Mouse (Mus musculus) midbrain, embryonic 14.5 days (tissue): ENCODE results near the gene Fth1. TPM values are rescaled to one million over a fixed set of nuclear protein-coding genes. Genes with fewer than 3 reads are reported as not detected.

Experiments
- ATAC-seq: fragments of 200-750 bp; cut with Nextera tagmentation; 2 replicates; pipeline ENCODE4 v1.8.0; 2017; ENCODE audit warnings: moderate number of reproducible peaks, moderate library complexity; ENCODE audit not compliant: low FRiP score, low TSS enrichment
- DNase-seq: peaks from one replicate; pipeline ENCODE4 v3.0.0-alpha.2; 2015
- H3K27ac ChIP-seq: fragments of 300-500 bp; sonication (generic); replicated peaks from 2 replicates; pipeline ENCODE4 v1.5.1; 2014; ENCODE audit warnings: mild to moderate bottlenecking, low read depth, low read length, moderate library complexity
- H3K27me3 ChIP-seq: fragments of 300-500 bp; sonication (generic); 2 replicates; pipeline ENCODE4 v1.6.1; 2014; ENCODE audit warnings: low read length, control low read depth, mixed read lengths; ENCODE audit not compliant: control insufficient read depth, insufficient read depth
- H3K36me3 ChIP-seq: fragments of 300-500 bp; sonication (generic); 2 replicates; pipeline ENCODE4 v1.6.1; 2014; ENCODE audit warnings: low read length, control low read depth; ENCODE audit not compliant: control insufficient read depth, insufficient read depth
- H3K4me1 ChIP-seq: fragments of 300-500 bp; sonication (generic); 2 replicates; pipeline ENCODE4 v1.6.1; 2014; ENCODE audit warnings: mild to moderate bottlenecking, antibody characterized with exemption, low read length, control low read depth; ENCODE audit not compliant: control insufficient read depth, insufficient read depth
- H3K4me2 ChIP-seq: fragments of 300-500 bp; sonication (generic); 2 replicates; pipeline ENCODE4 v1.6.1; 2014; ENCODE audit warnings: mild to moderate bottlenecking, low read length, moderate library complexity
- H3K4me3 ChIP-seq: fragments of 300-500 bp; sonication (generic); replicated peaks from 2 replicates; pipeline ENCODE4 v1.5.1; 2014; ENCODE audit warnings: low read depth, low read length
- H3K9ac ChIP-seq: fragments of 300-500 bp; sonication (generic); replicated peaks from 2 replicates; pipeline ENCODE4 v1.6.1; 2014; ENCODE audit warnings: mild to moderate bottlenecking, low read length, moderate library complexity
- H3K9me3 ChIP-seq: fragments of 300-500 bp; sonication (generic); 2 replicates; pipeline ENCODE4 v1.6.1; 2016; ENCODE audit warnings: low read length, control low read depth, mixed read lengths; ENCODE audit not compliant: control insufficient read depth
- WGBS: fragments of 180-500 bp; shearing (Covaris S2); extraction: QIAGEN DNeasy Blood & Tissue Kit; methylation state at CpG from one replicate; pipeline ENCODE4 v1.1.7; 2014; 5-methylcytosine and 5-hydroxymethylcytosine counted together
- polyA plus RNA-seq: library from polyadenylated mRNA; unstranded; fragments of >200 nt; fragmentation: Nextera tagmentation; extraction: Ambion mirVana; gene quantifications from 2 replicates; pipeline ENCODE4 v1.2.1, GENCODE M21; 2014

The Fth1 gene
- polyA plus RNA-seq, 1 experiment from 2014 or later, result 1,477 TPM

- ATAC-seq, result no peak
Observed at GRCm38 (mm10) chr19:10013348-10013747, 33.0 kb downstream of the Fth1 start.

GRCm38 (mm10) chr19:10013913-10014312, 33.5 kb downstream of the Fth1 start:
- H3K36me3 ChIP-seq, result no peaks in the 10 kb centered on the region
- no peaks in the 10 kb centered on the region for H3K9me3 ChIP-seq
- no peaks in the 10 kb centered on the region for H3K27me3 ChIP-seq
- no peak for DNase-seq
- WGBS, result 74% methylated on average over 5 of the region's 5 CpGs
- peaks cover 10% of the 10 kb centered on the region for H3K4me1 ChIP-seq
- no peak overlapping the region for H3K27ac ChIP-seq
- no peak overlapping the region for H3K4me2 ChIP-seq
- H3K4me3 ChIP-seq, result no peak overlapping the region
- H3K9ac ChIP-seq, result no peak overlapping the region
- ATAC-seq, result no peak

More at GRCm38 (mm10) chr19:10013348-10013747, 33.0 kb downstream of the Fth1 start:
- Histone ChIP-seq H3K27me3 (no peaks in the 10 kb centered on the region), H3K36me3 (no peaks in the 10 kb centered on the region), H3K9ac (no peak overlapping the region), H3K4me3 (no peak overlapping the region), H3K9me3 (no peaks in the 10 kb centered on the region), H3K4me2 (no peak overlapping the region), H3K27ac (no peak overlapping the region), H3K4me1 (peaks cover 4% of the 10 kb centered on the region)
- no peak for DNase-seq
- WGBS, result 57% methylated on average over 3 of the region's 3 CpGs

- H3K9ac ChIP-seq, result no peak overlapping the region
- H3K27ac ChIP-seq, result no peak overlapping the region
- WGBS, result 86% methylated on average over 13 of the region's 13 CpGs
- DNase-seq (no peak), ATAC-seq (no peak)
- peaks cover 14% of the 10 kb centered on the region for H3K4me1 ChIP-seq
- H3K27me3 ChIP-seq, result no peaks in the 10 kb centered on the region
- H3K36me3 ChIP-seq, result no peaks in the 10 kb centered on the region
- no peak overlapping the region for H3K4me3 ChIP-seq
- H3K9me3 ChIP-seq, result no peaks in the 10 kb centered on the region
- no peak overlapping the region for H3K4me2 ChIP-seq
Observed at GRCm38 (mm10) chr19:10014824-10015223, 34.4 kb downstream of the Fth1 start.

- Histone ChIP-seq H3K4me1 (peaks cover 14% of the 10 kb centered on the region), H3K36me3 (no peaks in the 10 kb centered on the region), H3K4me2 (no peak overlapping the region), H3K9me3 (no peaks in the 10 kb centered on the region), H3K4me3 (no peak overlapping the region), H3K27ac (no peak overlapping the region), H3K9ac (no peak overlapping the region), H3K27me3 (no peaks in the 10 kb centered on the region)
- ATAC-seq (no peak), DNase-seq (no peak)
- 83% methylated on average over 4 of the region's 4 CpGs for WGBS
Observed at GRCm38 (mm10) chr19:10015442-10015841, 35.0 kb downstream of the Fth1 start.

GRCm38 (mm10) chr19:10016151-10016550, 35.8 kb downstream of the Fth1 start:
- Histone ChIP-seq H3K27me3 (no peaks in the 10 kb centered on the region), H3K9ac (no peak overlapping the region)

GRCm38 (mm10) chr19:10017637-10018526, 37.5 kb downstream of the Fth1 start:
- WGBS, result 5% methylated on average over 43 of the region's 44 CpGs
- DNase-seq (peak; percentile 88), ATAC-seq (peak; percentile 94)

More at GRCm38 (mm10) chr19:10016151-10016550, 35.8 kb downstream of the Fth1 start:
- H3K27ac ChIP-seq, result no peak overlapping the region
- H3K9me3 ChIP-seq, result no peaks in the 10 kb centered on the region
- no peaks in the 10 kb centered on the region for H3K36me3 ChIP-seq
- H3K4me1 ChIP-seq, result peaks cover 14% of the 10 kb centered on the region
- WGBS, result 89% methylated on average over 4 of the region's 4 CpGs
- ATAC-seq, result no peak
- no peak for DNase-seq
- H3K4me2 ChIP-seq, result no peak overlapping the region
- no peak overlapping the region for H3K4me3 ChIP-seq

GRCm38 (mm10) chr19:10018527-10018818, 38.1 kb downstream of the Fth1 start:
- ATAC-seq (no peak), DNase-seq (no peak)
- Histone ChIP-seq H3K9ac (peak overlapping the region; percentile 75), H3K27ac (no peak overlapping the region), H3K36me3 (no peaks in the 10 kb centered on the region), H3K4me3 (peak overlapping the region; percentile 58), H3K27me3 (no peaks in the 10 kb centered on the region), H3K4me1 (peaks cover 14% of the 10 kb centered on the region), H3K4me2 (peak overlapping the region; percentile 95), H3K9me3 (no peaks in the 10 kb centered on the region)
- WGBS, result 4% methylated on average over 3 of the region's 3 CpGs

More at GRCm38 (mm10) chr19:10017637-10018526, 37.5 kb downstream of the Fth1 start:
- H3K4me3 ChIP-seq, result peak overlapping the region; percentile 58
- no peaks in the 10 kb centered on the region for H3K27me3 ChIP-seq
- H3K4me2 ChIP-seq, result peak overlapping the region; percentile 95
- peak overlapping the region; percentile 27; the same call in 1 of the 2 replicates for H3K27ac ChIP-seq
- peaks cover 14% of the 10 kb centered on the region for H3K4me1 ChIP-seq
- peak overlapping the region; percentile 75 for H3K9ac ChIP-seq
- H3K36me3 ChIP-seq, result no peaks in the 10 kb centered on the region
- no peaks in the 10 kb centered on the region for H3K9me3 ChIP-seq

- H3K9ac ChIP-seq, result no peak overlapping the region; the same call in 1 of the 2 replicates
Observed at GRCm38 (mm10) chr19:10019214-10019760, 38.9 kb downstream of the Fth1 start.

GRCm38 (mm10) chr19:10021981-10022380, 41.6 kb downstream of the Fth1 start:
- Histone ChIP-seq H3K9me3 (no peaks in the 10 kb centered on the region), H3K4me2 (no peak overlapping the region), H3K36me3 (no peaks in the 10 kb centered on the region), H3K4me3 (no peak overlapping the region), H3K4me1 (peaks cover 14% of the 10 kb centered on the region), H3K27me3 (no peaks in the 10 kb centered on the region), H3K27ac (no peak overlapping the region), H3K9ac (no peak overlapping the region)
- ATAC-seq (no peak), DNase-seq (no peak)
- WGBS, result 78% methylated on average over 2 of the region's 2 CpGs

More at GRCm38 (mm10) chr19:10019214-10019760, 38.9 kb downstream of the Fth1 start:
- Histone ChIP-seq H3K9me3 (no peaks in the 10 kb centered on the region), H3K4me3 (peak overlapping the region; percentile 58), H3K4me1 (peaks cover 14% of the 10 kb centered on the region), H3K27ac (no peak overlapping the region), H3K4me2 (peak overlapping the region; percentile 95), H3K27me3 (no peaks in the 10 kb centered on the region), H3K36me3 (no peaks in the 10 kb centered on the region)
- DNase-seq (no peak), ATAC-seq (no peak)
- WGBS, result 70% methylated on average over 4 of the region's 4 CpGs
